Mouse (Mus musculus): ENCODE data around the gene Gm9837.

Gene Gm9837

DNA sequence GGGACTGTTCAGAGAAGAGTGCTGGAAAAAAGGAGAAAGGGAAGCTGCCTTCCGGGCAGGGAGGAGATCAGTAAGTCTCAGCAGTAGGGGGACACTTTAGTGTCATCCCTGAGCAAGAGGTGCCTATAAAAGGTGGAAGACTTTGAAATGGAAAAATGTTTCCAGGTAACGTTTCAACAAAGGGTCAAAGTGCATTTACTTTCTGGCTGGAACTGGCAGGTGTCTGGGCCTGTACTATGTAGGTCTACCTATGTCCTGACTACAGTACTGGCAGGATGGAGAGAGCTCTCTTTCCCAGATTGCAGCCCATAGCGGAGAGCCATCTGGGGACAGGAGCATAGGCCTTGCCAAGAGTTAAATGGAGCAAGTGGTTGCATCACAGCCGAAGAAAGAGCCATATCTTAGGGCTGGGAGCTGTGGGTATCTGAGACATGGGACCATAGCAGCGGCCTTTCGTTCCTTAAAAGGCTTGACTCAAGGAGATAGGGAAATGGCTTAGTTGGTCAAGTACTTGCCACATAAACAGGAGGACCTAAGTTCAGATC lies 44.5 kb downstream of the Gm9837 start:
- DNase-seq (ENCODE audit: low spot score in 2 of 2): no peak

DNA sequence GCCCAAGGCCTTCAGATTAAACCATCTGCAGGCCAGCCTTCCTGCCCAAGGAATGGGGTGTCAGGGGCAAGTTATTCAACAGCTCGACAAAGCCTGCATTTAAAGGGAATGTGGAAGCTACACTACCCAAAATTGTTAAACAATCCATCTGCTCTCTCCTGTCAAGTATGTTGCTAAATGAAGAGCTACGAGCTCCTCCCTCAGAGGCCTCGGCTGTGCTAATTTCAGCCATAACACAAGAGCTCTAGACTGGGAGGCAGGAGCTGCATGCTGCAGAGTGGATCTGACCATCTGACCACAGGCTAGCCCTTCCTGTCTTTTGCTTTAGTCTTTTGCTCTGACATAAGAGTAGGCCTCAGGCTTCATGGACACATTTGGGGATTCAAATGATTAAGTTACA lies 45.0 kb downstream of the Gm9837 start:
- DNase-seq (ENCODE audit: low spot score in 2 of 2): no peak

DNA sequence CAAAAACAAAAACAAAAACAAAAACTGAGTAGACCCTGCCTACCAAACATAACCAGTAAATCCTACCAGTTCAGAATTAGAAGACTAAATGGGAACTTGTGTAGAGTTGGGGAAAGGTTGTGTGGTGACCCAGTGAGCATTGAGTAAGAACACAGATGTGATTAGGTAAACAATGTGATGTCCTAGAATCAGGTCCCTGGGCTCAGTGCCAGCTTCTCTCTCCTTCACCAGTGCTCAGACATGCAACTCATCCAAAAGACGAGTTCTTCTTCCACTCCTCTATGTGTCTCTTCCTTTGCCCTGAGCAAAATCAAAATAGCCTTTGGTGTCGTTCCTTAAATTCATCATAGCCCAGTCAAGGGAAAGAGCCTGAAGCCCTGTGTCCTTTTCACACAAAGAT lies 45.5 kb downstream of the Gm9837 start:
- DNase-seq (ENCODE audit: low spot score in 2 of 2): no peak

DNA sequence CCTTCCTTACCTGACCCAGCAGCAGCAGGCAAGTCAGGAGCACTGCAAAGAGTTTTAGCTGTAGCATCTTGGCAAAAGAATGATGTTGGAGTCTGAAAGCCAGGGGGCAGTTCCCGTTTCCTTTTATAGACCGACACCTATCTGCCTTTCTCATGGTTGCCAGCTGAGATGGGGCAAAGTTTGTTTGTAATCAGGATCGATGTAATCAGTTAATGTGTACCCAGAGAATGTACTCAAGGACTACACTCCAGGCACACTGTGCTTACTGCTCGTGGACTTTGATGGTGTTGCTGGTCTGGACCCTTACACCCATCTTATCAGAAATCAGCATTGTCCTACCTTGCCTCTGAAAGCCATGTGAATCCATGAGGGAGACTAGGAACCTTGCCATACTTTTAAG lies 47.2 kb downstream of the Gm9837 start, which contains the start of gene Leap2:
Gene Leap2, minus strand, starts transcription at position 135 of the 400 bp plus-strand sequence.
- DNase-seq (ENCODE audit: low spot score in 2 of 2): no peak

Data from cerebellum, postnatal 4 days (tissue).